Mouse (Mus musculus): ENCODE data around the gene Pmvk.
"Not testable (repeated sequence)": the region's sequence is repeated elsewhere in the genome, so short reads cannot be mapped to it uniquely, and the experiment has no call there.

The Pmvk gene

DNA sequence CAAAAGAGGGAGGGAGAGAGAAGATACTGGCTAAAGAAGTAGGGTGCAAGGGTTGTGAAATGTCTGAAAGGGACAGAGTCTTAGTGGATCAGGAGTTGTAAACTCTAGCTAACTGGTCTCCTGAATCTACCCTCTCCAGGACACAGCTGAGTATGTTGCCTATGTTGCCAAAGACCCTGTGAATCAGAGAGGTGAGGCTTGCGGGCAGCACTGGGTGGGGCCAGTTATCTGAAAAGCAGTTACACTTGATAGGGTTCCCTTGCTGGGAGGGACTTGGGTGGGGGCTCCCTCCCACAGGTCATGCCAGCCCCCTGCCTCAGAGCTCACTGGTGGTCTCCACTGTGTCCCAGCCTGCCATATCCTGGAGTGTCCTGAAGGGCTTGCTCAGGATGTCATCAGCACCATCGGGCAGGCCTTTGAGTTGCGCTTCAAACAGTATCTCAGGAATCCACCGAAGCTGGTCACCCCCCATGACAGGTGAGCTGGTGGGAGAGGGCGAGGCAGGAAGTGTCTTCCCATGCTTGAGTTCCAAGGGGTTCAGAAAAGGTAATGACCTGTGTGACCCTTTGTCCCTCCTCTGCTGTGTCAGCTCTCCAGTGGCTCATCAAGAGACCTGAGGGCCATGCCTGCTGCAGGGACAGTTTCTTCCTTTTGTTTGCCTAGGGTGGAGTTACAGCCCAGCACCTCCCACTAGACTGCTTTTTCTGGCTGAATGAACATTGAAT lies 29.8 kb upstream of the Pmvk start:
- in situ Hi-C loops (cut with MboI; ENCODE audit: low pct_unique_long_range_greater_than_20kb in 1 of 2, low sequenced_read_pairs in 2 of 2, unreplicated experiment in 1 of 2), result no loop called here

DNA sequence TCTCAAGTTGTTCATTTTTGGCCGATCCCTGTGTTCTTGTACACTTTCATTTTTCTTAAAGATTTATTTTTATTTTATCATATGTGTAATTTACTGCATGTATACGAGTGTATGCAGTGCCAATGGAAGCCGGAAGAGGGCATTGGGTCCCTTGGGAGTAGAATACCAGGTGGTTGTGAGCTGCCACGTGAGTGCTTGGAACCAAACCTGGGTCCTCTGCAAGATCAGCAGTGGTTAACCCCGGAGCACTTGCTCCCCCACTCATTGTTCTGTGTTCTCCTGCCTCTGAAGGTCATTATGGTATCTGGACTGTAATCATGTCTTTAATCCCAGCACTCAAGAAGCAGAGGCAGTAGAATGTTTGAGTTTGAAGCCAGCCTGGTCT lies 29.2 kb upstream of the Pmvk start:
- in situ Hi-C loops (cut with MboI; ENCODE audit: low pct_unique_long_range_greater_than_20kb in 1 of 2, low sequenced_read_pairs in 2 of 2, unreplicated experiment in 1 of 2), result no loop called here

DNA sequence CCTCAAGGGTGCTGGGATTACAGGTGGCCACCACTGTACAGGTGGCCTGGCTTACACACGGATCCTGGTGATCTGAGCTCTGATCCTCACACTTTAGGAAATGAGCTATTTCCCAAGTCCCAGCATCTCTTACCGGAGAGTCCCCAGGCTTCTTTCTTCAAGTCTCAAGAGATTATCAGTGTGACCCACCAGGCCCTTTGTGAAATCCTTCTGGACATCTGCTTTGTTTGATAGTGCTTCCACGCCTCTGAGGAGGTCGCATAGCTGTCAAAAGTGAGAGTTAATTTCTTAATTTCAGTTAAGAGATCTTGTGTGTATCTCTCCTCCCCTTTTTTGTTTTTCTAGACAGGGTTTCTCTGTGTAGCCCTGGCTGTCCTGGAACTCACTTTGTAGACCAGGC lies 28.5 kb upstream of the Pmvk start:
- in situ Hi-C loops (cut with MboI; ENCODE audit: low pct_unique_long_range_greater_than_20kb in 1 of 2, low sequenced_read_pairs in 2 of 2, unreplicated experiment in 1 of 2), result no loop called here

DNA sequence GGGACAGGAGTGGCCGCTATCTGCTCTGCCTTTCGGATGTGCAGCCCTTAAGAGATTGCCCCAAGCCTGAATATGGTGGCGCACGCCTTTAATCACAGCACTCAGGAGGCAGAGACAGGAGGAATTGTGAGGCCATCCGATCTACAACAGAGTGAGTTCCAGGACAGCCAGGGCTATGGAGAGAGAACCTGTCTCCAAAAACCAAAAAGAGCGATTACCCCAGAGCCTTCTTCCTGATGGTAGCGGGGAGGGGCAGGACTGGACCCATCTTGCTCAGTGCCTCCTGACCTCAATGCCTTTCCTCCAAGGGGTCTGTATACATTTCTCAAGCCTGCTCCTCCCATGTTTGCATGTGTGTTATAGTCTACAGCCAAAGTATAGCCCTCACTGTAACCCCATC lies 25.3 kb upstream of the Pmvk start:
- in situ Hi-C loops (cut with MboI; ENCODE audit: low pct_unique_long_range_greater_than_20kb in 1 of 2, low sequenced_read_pairs in 2 of 2, unreplicated experiment in 1 of 2), result not testable (repeated sequence)

DNA sequence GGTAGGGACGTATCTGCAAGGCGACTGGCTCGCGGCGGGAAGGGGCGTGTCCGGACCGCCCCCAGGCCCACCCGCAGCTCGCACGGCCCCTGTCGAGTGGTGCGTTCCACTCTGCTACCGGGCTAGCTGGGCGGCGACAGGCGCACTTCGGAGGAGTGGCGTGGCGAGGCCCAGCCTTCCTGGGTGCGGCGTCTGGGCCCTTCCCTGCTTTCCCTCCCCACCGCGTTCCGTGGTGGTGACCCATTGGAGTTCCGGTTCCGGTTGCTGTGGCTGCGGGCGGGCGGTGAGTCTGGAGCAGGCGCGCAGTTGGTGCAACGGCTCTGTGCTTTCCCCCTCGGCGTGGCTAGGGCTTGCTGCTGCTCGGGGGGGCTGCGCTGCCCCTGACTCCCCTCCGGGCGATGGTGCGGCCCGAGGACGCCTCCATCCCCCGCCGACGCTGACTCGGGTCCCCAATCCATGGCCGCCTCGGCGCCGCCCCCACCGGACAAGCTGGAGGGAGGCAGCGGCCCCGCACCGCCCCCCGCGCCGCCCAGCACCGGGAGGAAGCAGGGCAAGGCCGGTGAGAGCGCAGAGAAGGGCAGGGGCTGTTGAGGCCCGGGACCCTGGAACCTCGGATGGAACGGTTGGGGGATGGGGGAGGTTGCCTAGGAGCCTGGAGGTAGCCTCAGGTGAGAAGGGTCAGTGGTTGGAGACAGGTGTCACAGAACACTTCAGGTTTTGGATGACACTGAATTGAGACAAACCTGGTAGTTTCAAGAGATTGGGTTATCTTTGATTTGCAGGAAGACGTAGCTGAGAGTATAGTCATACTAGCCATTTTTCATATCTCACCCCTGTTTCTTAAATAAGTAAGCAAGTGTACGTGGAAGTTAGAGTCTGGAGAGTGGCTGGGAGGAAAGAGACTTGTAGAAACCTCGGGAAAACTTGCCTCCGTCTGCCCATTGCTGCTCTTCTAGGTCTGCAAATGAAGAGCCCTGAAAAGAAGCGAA lies 23.9 kb upstream of the Pmvk start, which contains the start of gene Pygo2:
TSS of gene Pygo2 (plus strand) at position 44 of the 989 bp plus-strand sequence.
- in situ Hi-C loops (cut with MboI; ENCODE audit: low pct_unique_long_range_greater_than_20kb in 1 of 2, low sequenced_read_pairs in 2 of 2, unreplicated experiment in 1 of 2), result no loop called here

DNA sequence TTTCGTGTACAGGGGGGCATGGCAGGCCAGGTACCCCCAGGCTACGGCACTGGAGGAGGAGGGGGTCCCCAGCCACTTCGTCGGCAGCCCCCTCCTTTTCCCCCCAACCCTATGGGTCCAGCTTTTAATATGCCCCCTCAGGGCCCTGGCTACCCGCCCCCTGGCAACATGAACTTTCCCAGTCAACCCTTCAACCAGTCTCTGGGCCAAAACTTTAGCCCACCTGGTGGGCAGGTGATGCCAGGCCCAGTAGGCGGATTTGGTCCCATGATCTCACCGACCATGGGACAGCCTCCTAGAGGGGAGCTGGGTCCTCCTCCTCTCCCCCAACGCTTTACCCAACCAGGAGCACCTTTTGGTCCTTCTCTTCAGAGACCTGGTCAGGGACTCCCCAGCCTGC lies 21.7 kb upstream of the Pmvk start:
- in situ Hi-C loops (cut with MboI; ENCODE audit: low pct_unique_long_range_greater_than_20kb in 1 of 2, low sequenced_read_pairs in 2 of 2, unreplicated experiment in 1 of 2), result no loop called here

DNA sequence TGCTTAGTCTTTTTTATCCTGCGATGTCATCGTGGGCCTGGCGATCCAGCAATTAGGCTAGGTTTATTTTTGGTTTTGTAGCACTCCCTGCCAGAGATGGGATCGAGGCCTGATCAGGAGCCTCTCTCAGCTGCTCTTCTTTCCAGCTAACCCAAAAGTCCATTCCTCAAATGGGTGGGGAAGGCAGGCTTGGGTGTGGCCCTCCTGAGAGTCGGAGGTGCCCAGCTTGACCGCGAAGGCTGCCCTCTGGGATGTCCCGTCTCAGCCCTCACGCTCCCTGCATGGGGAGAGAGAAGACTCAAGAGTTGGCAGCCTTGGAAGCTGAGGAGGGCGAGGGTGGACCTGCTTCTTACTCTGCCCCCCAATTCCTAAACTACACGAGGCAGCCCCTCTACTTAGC lies 19.8 kb upstream of the Pmvk start:
- in situ Hi-C loops (cut with MboI; ENCODE audit: low pct_unique_long_range_greater_than_20kb in 1 of 2, low sequenced_read_pairs in 2 of 2, unreplicated experiment in 1 of 2), result no loop called here

DNA sequence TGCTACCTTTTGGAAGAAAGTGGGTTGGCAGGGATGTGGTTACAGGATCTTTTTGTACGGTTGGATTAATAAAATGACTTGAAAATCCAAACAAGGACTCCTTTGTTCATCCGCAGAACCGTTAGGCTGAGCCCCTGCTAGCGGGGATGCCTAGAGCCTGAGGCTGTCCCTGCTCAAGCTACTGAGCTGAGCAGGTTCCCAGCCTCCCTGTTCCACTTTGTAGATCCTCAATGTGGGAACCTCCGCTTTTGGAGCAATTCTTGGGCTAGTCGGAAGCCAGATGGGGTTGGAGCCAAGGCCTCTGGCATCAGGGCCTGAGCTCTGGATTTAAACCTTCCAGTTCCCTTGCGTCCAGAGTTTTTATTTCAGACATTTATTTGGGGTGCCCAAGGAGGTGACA lies 19.3 kb upstream of the Pmvk start:
- in situ Hi-C loops (cut with MboI; ENCODE audit: low pct_unique_long_range_greater_than_20kb in 1 of 2, low sequenced_read_pairs in 2 of 2, unreplicated experiment in 1 of 2), result no loop called here

DNA sequence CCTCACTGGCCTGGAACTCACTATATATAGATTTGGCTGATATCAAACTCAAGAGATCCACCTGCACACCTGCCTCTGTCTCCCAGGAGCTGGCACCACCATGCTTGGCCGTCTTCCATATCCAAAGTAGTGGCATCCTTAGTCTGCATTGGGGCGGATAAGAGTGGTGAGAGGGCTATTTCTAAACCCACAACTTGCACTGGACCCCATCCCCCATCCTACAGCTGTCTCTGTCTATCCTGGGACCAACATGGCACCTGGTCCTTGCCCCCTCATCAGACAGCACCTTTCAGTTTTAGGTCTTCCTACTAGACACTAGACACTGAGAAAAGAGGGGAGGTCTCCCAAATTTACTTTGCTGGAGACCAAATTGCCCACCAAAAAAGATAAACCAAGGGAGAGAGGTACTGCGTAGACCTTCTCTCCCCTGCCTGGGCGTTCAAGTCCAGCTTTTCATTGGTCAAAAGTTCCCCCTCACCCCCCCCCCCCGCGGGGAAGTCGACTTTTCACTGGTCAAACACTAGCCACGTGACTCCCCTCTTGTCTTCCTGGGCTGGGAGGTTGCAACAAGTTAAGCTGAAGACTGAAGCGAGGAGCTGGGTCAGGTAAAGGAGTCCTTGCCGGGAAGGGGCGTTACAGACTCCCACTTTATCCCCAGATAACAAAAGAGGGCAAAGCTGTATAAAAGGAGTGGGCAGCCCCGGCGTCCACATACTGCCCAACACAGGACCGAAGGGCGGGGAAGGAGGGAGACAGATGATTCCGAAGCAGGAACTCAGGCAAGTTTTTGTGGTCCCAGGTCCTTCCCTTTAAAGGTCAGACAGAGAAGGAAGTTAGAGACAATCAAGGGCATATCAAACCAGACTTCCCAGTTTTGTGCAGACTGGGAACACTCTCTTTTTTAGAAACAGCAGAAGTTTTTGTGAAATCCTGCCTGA lies 17.9 kb upstream of the Pmvk start, which contains the start of gene Pbxip1:
TSS of gene Pbxip1 (plus strand) at position 531 of the 938 bp plus-strand sequence.
- in situ Hi-C loops (cut with MboI; ENCODE audit: low pct_unique_long_range_greater_than_20kb in 1 of 2, low sequenced_read_pairs in 2 of 2, unreplicated experiment in 1 of 2), result no loop called here

DNA sequence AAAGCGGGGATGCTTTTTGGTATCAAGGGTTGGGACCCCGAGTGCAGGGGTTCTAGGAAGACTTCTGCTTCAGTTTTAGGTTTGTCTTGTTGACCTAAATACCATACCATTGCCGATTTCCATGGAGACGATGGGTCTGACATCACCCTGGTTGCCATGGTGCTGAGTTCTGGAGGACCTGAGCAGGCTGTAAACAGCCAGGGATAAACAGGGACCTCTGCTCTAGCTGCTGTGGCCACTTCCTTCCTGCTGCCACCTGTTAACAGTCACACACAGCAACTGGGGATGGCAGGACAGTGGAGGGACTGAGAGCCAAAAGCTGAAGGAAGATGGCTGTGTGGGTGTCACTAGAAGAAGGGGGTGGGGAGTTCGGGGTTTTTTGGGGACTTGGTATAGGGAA lies 17.1 kb upstream of the Pmvk start:
- in situ Hi-C loops (cut with MboI; ENCODE audit: low pct_unique_long_range_greater_than_20kb in 1 of 2, low sequenced_read_pairs in 2 of 2, unreplicated experiment in 1 of 2), result no loop called here

DNA sequence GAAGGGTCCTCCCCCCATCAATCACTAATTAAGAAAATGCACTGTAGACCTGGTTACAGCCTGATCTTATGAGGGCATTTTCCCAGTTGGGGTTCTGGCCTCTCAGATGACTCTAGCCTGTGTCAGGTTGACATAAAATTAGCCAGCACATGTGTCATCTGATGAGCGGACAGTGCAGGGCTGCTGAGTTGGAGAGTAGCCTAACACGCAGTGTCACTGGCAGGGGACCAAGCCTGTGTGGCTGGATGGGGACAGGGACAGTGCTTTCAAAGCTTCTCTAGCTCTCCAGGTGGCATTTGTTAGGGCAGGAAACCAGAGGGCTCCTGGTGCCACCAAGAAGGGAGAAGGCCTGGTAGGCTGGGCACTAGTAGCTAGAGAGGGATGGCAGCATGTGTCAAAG lies 13.7 kb upstream of the Pmvk start:
- in situ Hi-C loops (cut with MboI; ENCODE audit: low pct_unique_long_range_greater_than_20kb in 1 of 2, low sequenced_read_pairs in 2 of 2, unreplicated experiment in 1 of 2), result no loop called here

DNA sequence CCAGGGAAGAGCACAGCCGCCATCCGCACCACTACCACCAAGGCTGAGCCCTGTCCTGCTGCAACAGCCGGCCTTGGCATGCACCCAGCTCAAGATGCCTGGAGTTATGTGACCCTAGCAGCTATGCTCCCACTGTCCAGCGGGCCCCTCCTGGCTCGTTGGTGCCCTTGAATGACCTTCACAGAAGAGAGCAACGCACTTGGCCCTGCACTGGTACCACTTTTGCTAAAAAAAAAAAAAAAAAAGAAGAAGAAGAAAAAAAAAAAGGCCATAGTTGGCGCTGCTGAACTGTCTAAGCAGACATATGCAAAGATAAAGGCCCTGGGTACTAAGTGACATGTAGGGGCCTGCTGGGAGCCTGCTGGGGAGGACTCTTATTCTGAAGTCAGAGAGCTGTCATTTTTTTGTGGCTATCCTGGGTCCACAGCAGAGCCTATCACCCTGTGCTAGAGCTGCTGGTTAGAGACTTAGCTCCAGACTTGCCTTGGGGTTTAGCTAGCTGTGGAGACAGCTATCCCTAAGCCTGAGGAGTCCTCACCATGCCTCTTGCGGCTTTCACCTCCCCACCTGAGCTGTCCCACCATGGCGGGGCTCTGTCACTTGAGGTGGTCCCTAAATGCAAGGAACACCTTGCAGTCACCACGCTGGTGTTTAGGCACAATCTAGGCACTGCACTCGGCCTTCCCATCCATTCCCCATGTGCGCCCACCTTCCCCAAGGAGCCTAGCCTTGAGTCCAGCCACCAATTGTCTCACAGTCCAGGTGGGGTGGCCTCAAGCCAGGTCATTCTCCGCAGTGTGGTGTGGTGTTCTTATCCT lies 5.4 kb upstream of the Pmvk start:
- in situ Hi-C loops (cut with MboI; ENCODE audit: low pct_unique_long_range_greater_than_20kb in 1 of 2, low sequenced_read_pairs in 2 of 2, unreplicated experiment in 1 of 2), result loop anchor here in 1 of 2 experiments (5.0 kb wide), 1 partner anchor 33 kb away; no protein-coding TSS in a partner anchor

DNA sequence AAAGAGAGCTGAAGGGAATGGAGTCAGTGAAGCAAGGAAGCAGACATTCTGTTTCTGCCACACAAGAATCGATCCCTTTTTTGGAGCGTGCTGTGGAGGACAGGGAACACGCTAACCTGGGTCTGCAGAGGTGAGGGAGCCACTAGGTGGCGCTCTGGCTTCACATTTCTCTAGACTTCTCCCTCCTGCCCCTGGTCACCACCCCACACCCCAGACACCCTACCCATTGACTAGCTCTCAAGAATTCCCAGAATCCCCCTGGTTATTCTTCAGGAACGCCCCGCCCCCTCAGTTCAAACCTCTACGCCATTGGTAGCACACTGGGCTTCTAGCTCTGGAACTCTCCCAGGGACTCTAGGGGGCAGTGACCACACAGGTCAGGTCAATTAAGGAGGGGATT lies 4.8 kb upstream of the Pmvk start:
- in situ Hi-C loops (cut with MboI; ENCODE audit: low pct_unique_long_range_greater_than_20kb in 1 of 2, low sequenced_read_pairs in 2 of 2, unreplicated experiment in 1 of 2), result loop anchor here in 1 of 2 experiments (5.0 kb wide), 1 partner anchor 33 kb away; no protein-coding TSS in a partner anchor

DNA sequence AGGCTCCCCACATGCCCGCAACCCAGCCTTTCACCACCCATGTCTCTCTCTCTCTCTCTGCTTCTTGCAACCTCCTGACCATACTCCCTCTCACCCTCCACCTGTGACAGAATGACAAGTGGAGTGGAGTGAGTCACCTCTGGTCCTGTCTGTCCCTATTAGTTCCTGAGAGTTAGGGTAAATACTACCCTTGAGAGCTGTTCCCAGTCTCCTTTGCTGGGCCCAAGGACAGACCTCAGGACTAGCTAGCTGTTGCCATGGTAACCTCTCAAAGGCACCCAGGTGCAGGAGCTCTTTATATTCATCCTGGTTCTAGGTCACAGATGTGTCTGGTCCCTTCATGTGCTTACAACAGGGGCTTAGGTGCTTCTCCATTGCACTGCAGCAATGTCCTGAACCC lies 2.4 kb upstream of the Pmvk start:
- in situ Hi-C loops (cut with MboI; ENCODE audit: low pct_unique_long_range_greater_than_20kb in 1 of 2, low sequenced_read_pairs in 2 of 2, unreplicated experiment in 1 of 2), result no loop called here

DNA sequence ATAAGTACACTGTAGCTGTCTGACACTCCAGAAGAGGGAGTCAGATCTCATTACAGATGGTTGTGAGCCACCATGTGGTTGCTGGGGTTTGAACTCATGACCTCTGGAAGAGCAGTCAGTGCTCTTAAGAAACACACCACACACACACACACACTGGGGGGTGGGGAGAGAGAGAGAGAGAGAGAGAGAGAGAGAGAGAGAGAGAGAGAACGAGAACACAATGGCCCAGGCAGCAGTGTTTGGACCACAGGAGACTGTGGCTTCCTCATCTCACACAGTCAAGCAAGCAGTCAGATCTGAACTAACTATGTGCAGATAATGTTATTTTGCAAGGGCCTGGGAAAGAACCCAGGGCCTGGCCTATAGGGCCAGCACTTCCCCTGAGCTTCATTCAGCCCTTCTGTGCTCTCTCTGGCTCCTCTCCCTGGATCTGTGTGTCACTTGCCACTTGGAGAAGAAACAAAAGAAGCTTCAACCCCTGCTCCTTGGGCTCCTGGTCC lies 1.5 kb downstream of the Pmvk start:
- in situ Hi-C loops (cut with MboI; ENCODE audit: low pct_unique_long_range_greater_than_20kb in 1 of 2, low sequenced_read_pairs in 2 of 2, unreplicated experiment in 1 of 2), result no loop called here

DNA sequence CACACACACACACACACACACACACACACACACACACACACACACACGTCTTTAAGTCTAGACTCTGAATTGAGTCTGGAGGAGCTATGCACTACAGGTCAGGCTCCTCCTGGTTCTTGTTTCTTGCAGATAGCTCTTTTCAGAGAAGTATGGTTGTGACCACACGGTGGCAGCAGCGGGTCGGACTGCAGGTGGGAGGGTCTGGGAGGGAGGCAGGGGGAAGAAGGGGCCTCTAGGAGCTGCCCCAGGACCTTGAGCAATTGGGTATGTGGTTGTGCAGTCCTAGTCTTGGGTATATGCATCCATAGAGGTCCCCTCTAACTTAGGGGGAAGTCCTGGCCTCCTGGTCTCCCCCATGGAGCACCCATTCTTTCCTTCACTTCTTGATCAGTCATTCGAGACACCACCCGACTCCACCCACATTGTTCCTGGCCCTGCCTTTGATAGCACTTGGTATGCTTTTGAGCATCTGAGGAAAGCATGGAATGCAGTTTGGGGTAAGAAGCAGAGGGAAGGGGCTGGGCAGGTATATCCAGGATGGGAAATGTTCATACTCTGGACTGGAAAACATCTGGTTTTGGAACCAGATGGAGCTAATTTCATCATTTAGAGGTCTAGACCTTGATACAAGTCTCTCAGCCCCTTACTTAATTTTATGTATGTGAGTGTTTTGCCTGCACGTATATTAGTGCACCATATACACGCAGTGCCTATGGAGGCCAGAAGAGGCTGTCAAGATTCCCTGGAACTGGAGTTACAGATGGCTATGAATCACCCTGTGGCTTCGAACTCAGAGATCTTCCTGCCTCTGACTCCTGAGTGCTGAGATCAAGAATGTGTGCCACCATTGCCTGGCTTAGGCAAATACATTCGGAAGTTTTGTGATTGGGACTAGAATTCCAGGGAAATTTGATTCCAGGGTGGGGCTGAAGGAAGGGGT lies 2.7 kb downstream of the Pmvk start:
- in situ Hi-C loops (cut with MboI; ENCODE audit: low pct_unique_long_range_greater_than_20kb in 1 of 2, low sequenced_read_pairs in 2 of 2, unreplicated experiment in 1 of 2), result no loop called here
